Mouse (Mus musculus) ES-E14 (cell line): Measurements from ENCODE around the gene Gpr135. TPM values are rescaled to one million over a fixed set of nuclear protein-coding genes. Genes with fewer than 3 reads are reported as not detected.

Experiments
- DNase-seq: peaks from one replicate; pipeline ENCODE4 v3.0.0-alpha.2; 2013; ENCODE audit warnings: low read depth, low spot score
- H3K27ac ChIP-seq: 2 replicates; pipeline ENCODE4 v1.5.1; 2012; ENCODE audit warnings: low read depth, mild to moderate bottlenecking, low read length, moderate library complexity, mixed read lengths; ENCODE audit not compliant: poor library complexity, insufficient read depth, severe bottlenecking
- H3K36me3 ChIP-seq: 2 replicates; pipeline ENCODE4 v1.6.1; 2012; ENCODE audit warnings: mild to moderate bottlenecking, low read length, moderate library complexity, mixed read lengths; ENCODE audit not compliant: control insufficient read depth, poor library complexity, insufficient read depth, severe bottlenecking
- H3K4me1 ChIP-seq, 2 experiments: fragments of 150-350 bp in 1 of 2; sonication (generic) in 1 of 2; 2 replicates each; pipeline ENCODE4 v1.6.1; 2012; ENCODE audit warnings: low read length in 2 of 2, mild to moderate bottlenecking in 1 of 2, mixed read lengths in 1 of 2; ENCODE audit not compliant: control insufficient read depth in 2 of 2, insufficient read depth in 2 of 2, poor library complexity in 1 of 2
- H3K4me3 ChIP-seq, 2 experiments: fragments of 150-350 bp in 1 of 2; sonication (generic) in 1 of 2; 2 replicates each; pipeline ENCODE4 v1.5.1; 2012; ENCODE audit warnings: low read length in 2 of 2, low read depth in 1 of 2, mild to moderate bottlenecking in 1 of 2, mixed read lengths in 1 of 2; ENCODE audit not compliant: insufficient read depth in 1 of 2, poor library complexity in 1 of 2, severe bottlenecking in 1 of 2
- H3K9ac ChIP-seq: 2 replicates; pipeline ENCODE4 v1.6.1; 2012; ENCODE audit warnings: low read depth, mild to moderate bottlenecking, low read length, mixed read lengths; ENCODE audit not compliant: poor library complexity, insufficient read depth, severe bottlenecking
- H3K9me3 ChIP-seq: fragments of 150-350 bp; sonication (generic); 2 replicates; pipeline ENCODE4 v1.6.1; 2012; ENCODE audit warnings: low read depth, mild to moderate bottlenecking, low read length; ENCODE audit not compliant: control insufficient read depth, insufficient read depth
- CHD2 ChIP-seq: IDR thresholded peaks from 2 replicates; pipeline ENCODE4 v1.6.1; 2014; ENCODE audit warnings: mild to moderate bottlenecking, low read depth, low read length, inconsistent platforms
- HCFC1 ChIP-seq: IDR thresholded peaks from 2 replicates; pipeline ENCODE4 v1.6.1; 2012; ENCODE audit warnings: low read length, inconsistent platforms, borderline replicate concordance; ENCODE audit not compliant: insufficient read depth
- MAFK ChIP-seq: IDR thresholded peaks from 2 replicates; pipeline ENCODE4 v1.6.1; 2014; ENCODE audit warnings: mild to moderate bottlenecking, low read depth, low read length, inconsistent platforms; ENCODE audit not compliant: insufficient read depth
- ZC3H11A ChIP-seq: IDR thresholded peaks from 2 replicates; pipeline ENCODE4 v1.6.1; 2012; ENCODE audit warnings: low read depth, mild to moderate bottlenecking, inconsistent platforms, low read length, borderline replicate concordance
- ZNF384 ChIP-seq: IDR thresholded peaks from 2 replicates; pipeline ENCODE4 v1.6.1; 2012; ENCODE audit warnings: low read depth, low read length, inconsistent platforms
- in situ Hi-C, 2 experiments: fragments of 600-800 bp; cut with MboI; formaldehyde crosslinking; loops; one replicate each; pipeline ENCODE4 v1.15.1; 2025; ENCODE audit warnings: low sequenced_read_pairs in 2 of 2, inconsistent platforms in 1 of 2; ENCODE audit not compliant: unreplicated experiment in 2 of 2
- total RNA-seq: library from RNA; depleted of rRNA; stranded (reverse); fragments of 300-350 nt; gene quantifications from 2 replicates; pipeline ENCODE4 v1.2.3, GENCODE M21; 2012

Gpr135 gene
- total RNA-seq, 1 experiment, result 2.7 TPM

- Histone ChIP-seq H3K4me3 (no peak overlapping the region), H3K4me1 (no peaks in the 10 kb centered on the region), H3K27ac (no peak overlapping the region), H3K9ac (no peak overlapping the region), H3K36me3 (no peaks in the 10 kb centered on the region), H3K9me3 (no peaks in the 10 kb centered on the region)
- peak; percentile 53; the same call in 1 of the 2 replicates for TF ChIP-seq ZC3H11A
- TF ChIP-seq HCFC1, result no peak
- no peak for DNase-seq
- in situ Hi-C loops, result loop anchor here (10.0 to 25.0 kb wide), 2 partner anchors 283 to 285 kb away; no protein-coding TSS in a partner anchor
Observed at GRCm38 (mm10) chr12:72047513-72047912, 23.4 kb downstream of the Gpr135 start.

GRCm38 (mm10) chr12:72041238-72041637, 29.7 kb downstream of the Gpr135 start:
- in situ Hi-C loops, result loop anchor here (10.0 to 25.0 kb wide), 2 partner anchors 276 to 279 kb away; no protein-coding TSS in a partner anchor
- Histone ChIP-seq H3K36me3 (no peaks in the 10 kb centered on the region), H3K4me1 (no peaks in the 10 kb centered on the region), H3K9ac (no peak overlapping the region), H3K9me3 (no peaks in the 10 kb centered on the region), H3K27ac (no peak overlapping the region), H3K4me3 (no peak overlapping the region)
- DNase-seq, result no peak
- TF ChIP-seq HCFC1 (no peak), MAFK (no peak), CHD2 (no peak), ZC3H11A (no peak), ZNF384 (no peak)

GRCm38 (mm10) chr12:72039501-72039900, 31.4 kb downstream of the Gpr135 start:
- Histone ChIP-seq H3K4me3 (no peak overlapping the region), H3K4me1 (no peaks in the 10 kb centered on the region), H3K36me3 (no peaks in the 10 kb centered on the region), H3K9ac (no peak overlapping the region), H3K27ac (no peak overlapping the region), H3K9me3 (no peaks in the 10 kb centered on the region)
- no peak for DNase-seq
- no peak for TF ChIP-seq ZC3H11A
- TF ChIP-seq HCFC1, result no peak
- TF ChIP-seq CHD2, result no peak
- TF ChIP-seq MAFK, result no peak
- no peak for TF ChIP-seq ZNF384
- in situ Hi-C loops, result loop anchor here in 1 of 2 experiments (25.0 kb wide), 1 partner anchor 277 kb away; no protein-coding TSS in a partner anchor

GRCm38 (mm10) chr12:72038866-72039265, 32.1 kb downstream of the Gpr135 start:
- Histone ChIP-seq H3K9ac (no peak overlapping the region), H3K27ac (no peak overlapping the region), H3K4me1 (no peaks in the 10 kb centered on the region), H3K9me3 (no peaks in the 10 kb centered on the region), H3K4me3 (no peak overlapping the region), H3K36me3 (no peaks in the 10 kb centered on the region)
- in situ Hi-C loops, result loop anchor here in 1 of 2 experiments (25.0 kb wide), 1 partner anchor 277 kb away; no protein-coding TSS in a partner anchor
- DNase-seq, result no peak
- TF ChIP-seq MAFK (no peak), ZNF384 (no peak), HCFC1 (no peak), CHD2 (no peak), ZC3H11A (no peak)

GRCm38 (mm10) chr12:72037049-72037448, 33.9 kb downstream of the Gpr135 start:
- H3K4me1 ChIP-seq, result no peaks in the 10 kb centered on the region
- TF ChIP-seq ZC3H11A, result no peak
- TF ChIP-seq HCFC1, result no peak
- no peak overlapping the region for H3K4me3 ChIP-seq
- no peak overlapping the region for H3K27ac ChIP-seq
- H3K36me3 ChIP-seq, result no peaks in the 10 kb centered on the region
- DNase-seq, result no peak
- in situ Hi-C loops, result loop anchor here in 1 of 2 experiments (25.0 kb wide), 1 partner anchor 275 kb away; no protein-coding TSS in a partner anchor
- no peaks in the 10 kb centered on the region for H3K9me3 ChIP-seq
- H3K9ac ChIP-seq, result no peak overlapping the region
